Mouse (Mus musculus) lung, embryonic 14.5 days (tissue): ENCODE measurements around the gene Ctsc. TPM values are rescaled to one million over a fixed set of nuclear protein-coding genes. Genes with fewer than 3 reads are reported as not detected.
"Not testable (repeated sequence)": the region's sequence is repeated elsewhere in the genome, so short reads cannot be mapped to it uniquely, and the experiment has no call there.

Source experiments
- ATAC-seq: fragments of 200-750 bp; cut with Nextera tagmentation; 2 replicates; pipeline ENCODE4 v1.8.0; 2017; ENCODE audit warnings: mild to moderate bottlenecking, moderate TSS enrichment, moderate library complexity; ENCODE audit not compliant: insufficient read depth
- DNase-seq: peaks from one replicate; pipeline ENCODE4 v3.0.0-alpha.2; 2015
- H3K27ac ChIP-seq: fragments of 300-500 bp; sonication (generic); 2 replicates; pipeline ENCODE4 v1.5.1; 2014; ENCODE audit warnings: low read depth, mild to moderate bottlenecking, moderate library complexity
- H3K27me3 ChIP-seq: fragments of 300-500 bp; sonication (generic); 2 replicates; pipeline ENCODE4 v1.6.1; 2014; ENCODE audit warnings: low read length, control low read depth; ENCODE audit not compliant: insufficient read depth
- H3K36me3 ChIP-seq: fragments of 300-500 bp; sonication (generic); 2 replicates; pipeline ENCODE4 v1.6.1; 2014; ENCODE audit warnings: control low read depth; ENCODE audit not compliant: insufficient read depth
- H3K4me1 ChIP-seq: fragments of 300-500 bp; sonication (generic); 2 replicates; pipeline ENCODE4 v1.6.1; 2014; ENCODE audit warnings: antibody characterized with exemption, control low read depth; ENCODE audit not compliant: insufficient read depth
- H3K4me2 ChIP-seq: fragments of 300-500 bp; sonication (generic); 2 replicates; pipeline ENCODE4 v1.6.1; 2014; ENCODE audit warnings: mild to moderate bottlenecking
- H3K4me3 ChIP-seq: fragments of 300-500 bp; sonication (generic); 2 replicates; pipeline ENCODE4 v1.5.1; 2014; ENCODE audit warnings: low read depth, low read length
- H3K9ac ChIP-seq: fragments of 300-500 bp; sonication (generic); 2 replicates; pipeline ENCODE4 v1.6.1; 2014
- H3K9me3 ChIP-seq: fragments of 300-500 bp; sonication (generic); 2 replicates; pipeline ENCODE4 v1.6.1; 2016; ENCODE audit warnings: low read depth, low read length, control low read depth
- CTCF ChIP-seq: IDR thresholded peaks from 2 replicates; pipeline ENCODE4 v1.5.1; 2016; ENCODE audit warnings: antibody characterized with exemption, low read depth
- WGBS: fragments of 180-500 bp; shearing (Covaris S2); extraction: QIAGEN DNeasy Blood & Tissue Kit; methylation state at CpG from one replicate; pipeline ENCODE4 v1.1.7; 2014; 5-methylcytosine and 5-hydroxymethylcytosine counted together
- polyA plus RNA-seq: library from polyadenylated mRNA; unstranded; fragments of >200 nt; fragmentation: Nextera tagmentation; extraction: Ambion mirVana; gene quantifications from 2 replicates; pipeline ENCODE4 v1.2.1, GENCODE M21; 2014

Gene Ctsc
- polyA plus RNA-seq: 92.5 and 92.6 TPM in 2 replicates

DNA sequence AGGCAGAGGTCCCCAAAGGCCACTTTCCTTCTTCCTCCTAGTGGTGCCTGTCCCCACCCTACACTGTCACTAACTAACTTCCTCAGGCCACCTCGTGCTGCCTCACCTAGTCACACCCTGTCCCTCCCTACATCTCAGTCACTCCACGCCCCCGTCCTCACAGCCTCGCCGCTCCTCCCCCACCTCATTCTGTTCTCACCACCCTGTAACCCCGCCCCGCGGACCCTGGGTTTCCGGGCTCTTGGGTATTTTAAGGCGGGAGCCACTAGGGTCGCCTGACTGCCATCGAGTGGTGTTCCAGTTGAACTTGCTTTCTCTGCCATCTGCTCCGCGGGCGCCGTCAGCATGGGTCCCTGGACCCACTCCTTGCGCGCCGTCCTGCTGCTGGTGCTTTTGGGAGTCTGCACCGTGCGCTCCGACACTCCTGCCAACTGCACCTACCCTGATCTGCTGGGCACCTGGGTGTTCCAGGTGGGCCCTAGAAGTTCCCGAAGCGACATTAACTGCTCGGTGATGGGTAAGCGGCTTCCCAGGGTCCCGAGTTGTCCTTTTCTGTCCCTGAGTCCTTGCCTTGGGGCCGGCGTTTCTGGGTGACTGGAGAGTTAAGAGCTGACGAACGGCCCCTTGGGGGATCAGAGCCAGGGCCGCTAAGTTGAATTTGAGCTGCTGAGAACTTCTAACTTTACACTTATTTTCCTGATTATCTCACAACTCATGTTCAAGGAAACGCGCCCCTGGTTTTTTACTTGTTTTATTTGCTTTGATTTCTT, at the start of gene Ctsc:
TSS of gene Ctsc (plus strand) at position 228 of the 770 bp plus-strand sequence.
- no peaks in the 10 kb centered on the region for H3K9me3 ChIP-seq
- peak within 1 kb of the TSS; percentile 79 for H3K27ac ChIP-seq
- H3K36me3 ChIP-seq: 0 out of 2 replicates have a peak, but pooled peaks cover 4% of the 10 kb centered on the region
- peak; percentile 52 for TF ChIP-seq CTCF
- peak within 1 kb of the TSS; percentile 56 for H3K4me3 ChIP-seq
- WGBS: 2% methylated on average over 34 of the region's 34 CpGs
- no peaks in the 10 kb centered on the region; the same call in 1 of the 2 replicates for H3K4me1 ChIP-seq
- ATAC-seq (peak; percentile 95), DNase-seq (peak; percentile 90)
- H3K27me3 ChIP-seq: no peaks in the 10 kb centered on the region
- H3K9ac ChIP-seq: peak within 1 kb of the TSS; percentile 77
- peak within 1 kb of the TSS; percentile 92 for H3K4me2 ChIP-seq

DNA sequence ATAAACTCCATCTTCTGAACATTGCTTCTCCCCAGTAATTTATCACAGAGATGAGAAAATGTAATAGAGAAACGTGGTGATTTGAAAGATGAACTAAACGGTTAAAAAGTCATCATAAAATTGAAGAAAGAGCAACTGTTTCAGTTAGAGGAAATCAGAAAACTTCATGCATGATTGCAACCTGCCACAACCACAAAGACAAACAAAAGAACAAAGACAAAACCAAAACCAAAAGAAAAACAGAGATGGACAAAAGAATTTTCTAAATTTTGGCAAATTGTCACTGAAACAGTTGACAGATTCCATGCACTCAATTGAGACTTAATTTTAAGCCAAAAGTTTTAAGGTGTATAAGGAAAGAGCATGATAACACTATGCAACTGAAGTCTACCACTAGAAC, 48.8 kb upstream of the Ctsc start:
- WGBS: 52% methylated on average over 2 of the region's 2 CpGs
- H3K4me3 ChIP-seq: no peak overlapping the region
- no peak for TF ChIP-seq CTCF
- no peak overlapping the region for H3K4me2 ChIP-seq
- H3K36me3 ChIP-seq: no peaks in the 10 kb centered on the region
- no peak for ATAC-seq
- H3K27me3 ChIP-seq: no peaks in the 10 kb centered on the region
- H3K4me1 ChIP-seq: no peaks in the 10 kb centered on the region
- no peak for DNase-seq
- H3K27ac ChIP-seq: no peak overlapping the region
- no peak overlapping the region for H3K9ac ChIP-seq
- no peaks in the 10 kb centered on the region for H3K9me3 ChIP-seq

DNA sequence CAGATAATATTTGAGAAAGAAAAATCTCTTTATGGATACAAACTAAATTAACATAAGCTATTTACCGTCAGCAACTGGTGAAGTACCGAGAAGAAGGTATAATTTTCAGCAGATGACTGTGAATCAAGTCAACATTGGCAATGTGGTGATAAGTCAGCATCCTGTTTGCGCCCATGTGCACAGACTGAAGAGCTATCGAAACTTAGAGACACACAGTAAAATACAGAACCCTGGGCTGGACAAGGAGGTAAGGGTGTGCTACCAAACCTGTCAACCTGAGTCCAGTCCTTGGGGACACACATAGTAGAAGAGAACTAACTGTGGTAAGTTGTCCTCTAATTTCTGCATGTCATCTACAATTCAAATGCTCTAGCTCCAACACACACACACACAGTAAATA, 47.8 kb upstream of the Ctsc start:
- ATAC-seq (no peak), DNase-seq (no peak)
- H3K4me3 ChIP-seq: no peak overlapping the region
- no peak overlapping the region for H3K27ac ChIP-seq
- 84% methylated on average over 4 of the region's 4 CpGs for WGBS
- TF ChIP-seq CTCF: no peak
- no peak overlapping the region for H3K4me2 ChIP-seq
- no peaks in the 10 kb centered on the region for H3K9me3 ChIP-seq
- H3K36me3 ChIP-seq: no peaks in the 10 kb centered on the region
- no peak overlapping the region for H3K9ac ChIP-seq
- H3K4me1 ChIP-seq: no peaks in the 10 kb centered on the region
- no peaks in the 10 kb centered on the region for H3K27me3 ChIP-seq

DNA sequence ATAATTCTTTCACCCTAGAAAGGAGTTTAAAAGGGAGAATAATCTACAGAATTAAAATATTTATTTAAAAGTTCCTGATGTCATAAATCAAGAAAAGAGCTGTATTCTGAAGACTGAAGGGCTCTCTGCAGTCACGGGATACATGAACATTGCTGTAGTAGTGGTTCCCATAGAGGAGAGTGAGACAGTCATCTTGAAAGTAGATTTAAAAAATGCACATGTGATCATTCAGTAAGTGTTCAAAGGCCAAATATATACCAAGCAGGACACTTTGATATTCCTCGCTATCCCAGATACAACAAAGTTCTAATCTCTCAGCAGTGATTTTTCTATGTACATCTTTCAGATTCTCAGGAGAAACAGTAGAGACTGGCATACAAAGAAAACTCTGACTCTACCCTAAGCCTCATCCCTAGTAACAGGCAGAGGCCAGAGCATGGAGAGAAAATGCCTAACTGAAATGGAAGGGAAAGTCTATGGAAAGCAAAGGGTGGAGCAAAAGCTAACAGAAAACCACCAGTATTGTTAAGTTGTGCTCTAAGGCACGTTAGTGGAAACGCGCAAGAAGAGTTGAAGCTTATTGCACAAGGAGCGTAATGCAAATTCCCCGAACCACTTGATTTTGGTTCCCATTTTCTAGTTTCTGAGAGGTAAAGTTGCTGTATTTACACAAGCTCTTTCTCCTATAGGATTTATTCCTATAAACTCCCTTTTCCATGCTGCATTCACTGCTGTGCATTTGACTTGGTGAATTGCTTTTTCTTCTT, 46.9 kb upstream of the Ctsc start:
- Histone ChIP-seq H3K4me3 (no peak overlapping the region), H3K4me1 (no peaks in the 10 kb centered on the region), H3K27me3 (no peaks in the 10 kb centered on the region), H3K27ac (no peak overlapping the region), H3K36me3 (no peaks in the 10 kb centered on the region), H3K9ac (no peak overlapping the region), H3K4me2 (no peak overlapping the region), H3K9me3 (no peaks in the 10 kb centered on the region)
- DNase-seq (no peak), ATAC-seq (no peak)
- 85% methylated on average over 7 of the region's 7 CpGs for WGBS
- TF ChIP-seq CTCF: no peak

DNA sequence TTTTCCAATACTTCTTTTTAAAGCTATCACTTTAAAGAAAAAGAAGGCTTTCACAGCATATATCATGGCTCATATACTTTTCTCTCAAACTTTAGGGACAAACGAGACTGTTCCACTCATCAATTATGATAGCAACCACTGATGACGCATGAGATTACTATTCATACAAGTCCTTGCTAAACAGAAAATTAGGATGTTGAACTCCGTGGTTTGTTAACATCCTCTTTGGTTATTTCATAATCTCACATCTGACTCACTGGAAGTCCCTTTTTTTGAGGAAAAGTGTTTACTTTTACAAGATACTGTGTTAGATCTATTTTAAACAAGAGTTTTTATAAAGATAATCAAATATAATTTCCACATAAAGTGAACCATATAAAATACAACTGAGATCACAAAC, 34.8 kb upstream of the Ctsc start:
- no peak for TF ChIP-seq CTCF
- WGBS: 36% methylated on average over 3 of the region's 3 CpGs

DNA sequence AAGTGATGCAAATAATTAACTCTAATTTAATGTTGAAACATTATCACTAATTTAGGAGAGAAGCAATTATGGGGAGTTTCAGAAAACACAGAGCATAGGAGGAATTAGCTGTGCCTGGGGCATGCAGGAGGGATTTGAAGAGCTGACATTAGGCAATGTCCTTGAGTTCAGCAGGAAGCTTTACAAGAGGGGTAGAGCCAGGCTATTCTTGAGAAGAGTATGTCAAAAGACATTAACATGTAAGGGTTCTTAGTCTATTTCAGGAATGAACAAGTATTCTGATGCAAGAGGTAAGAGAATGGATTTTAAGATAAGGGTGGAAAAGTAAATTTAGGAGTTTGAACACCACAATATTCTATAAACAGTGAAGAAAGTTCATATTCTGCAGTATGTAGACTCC, 33.4 kb upstream of the Ctsc start:
- DNase-seq (no peak), ATAC-seq (no peak)
- H3K4me3 ChIP-seq: no peak overlapping the region
- H3K36me3 ChIP-seq: no peaks in the 10 kb centered on the region
- no peaks in the 10 kb centered on the region for H3K9me3 ChIP-seq
- no peak for TF ChIP-seq CTCF
- H3K4me2 ChIP-seq: no peak overlapping the region
- no peak overlapping the region for H3K27ac ChIP-seq
- no peaks in the 10 kb centered on the region for H3K4me1 ChIP-seq
- no peaks in the 10 kb centered on the region for H3K27me3 ChIP-seq
- H3K9ac ChIP-seq: no peak overlapping the region

More for the DNA sequence above, 34.8 kb upstream of the Ctsc start:
- Histone ChIP-seq H3K4me3 (no peak overlapping the region), H3K27ac (no peak overlapping the region), H3K9me3 (no peaks in the 10 kb centered on the region), H3K4me1 (no peaks in the 10 kb centered on the region), H3K27me3 (no peaks in the 10 kb centered on the region), H3K9ac (no peak overlapping the region), H3K36me3 (no peaks in the 10 kb centered on the region), H3K4me2 (no peak overlapping the region)
- DNase-seq (peak; percentile 11), ATAC-seq (no peak)

DNA sequence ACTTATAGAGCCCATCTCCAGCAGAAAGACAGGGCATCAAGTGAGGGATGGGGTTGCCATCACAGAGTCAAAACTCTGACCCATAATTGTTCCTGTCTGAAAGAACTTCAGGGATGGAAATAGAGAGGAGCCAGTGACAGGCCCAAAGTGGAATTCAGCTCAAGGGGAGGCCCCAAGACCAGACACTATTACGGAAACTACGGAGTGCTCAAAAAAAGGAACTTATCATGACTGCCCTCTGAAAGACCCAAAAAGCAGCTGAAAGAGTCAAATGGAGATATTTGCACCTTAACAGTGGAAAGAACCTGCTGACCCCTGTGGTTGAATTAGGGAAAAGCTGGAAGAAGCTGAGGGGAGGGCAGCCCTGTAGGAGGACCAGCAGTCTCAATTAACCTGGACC, 27.5 kb upstream of the Ctsc start:
- not testable (repeated sequence) for ATAC-seq, H3K9ac ChIP-seq, H3K9me3 ChIP-seq, H3K27me3 ChIP-seq, H3K4me3 ChIP-seq, H3K4me2 ChIP-seq, H3K36me3 ChIP-seq, H3K4me1 ChIP-seq, DNase-seq, H3K27ac ChIP-seq
- WGBS: 92% methylated on average over 2 of the region's 2 CpGs
